15 mouse cellular contexts compared by ENCODE assay signal in the genomic region with DNA sequence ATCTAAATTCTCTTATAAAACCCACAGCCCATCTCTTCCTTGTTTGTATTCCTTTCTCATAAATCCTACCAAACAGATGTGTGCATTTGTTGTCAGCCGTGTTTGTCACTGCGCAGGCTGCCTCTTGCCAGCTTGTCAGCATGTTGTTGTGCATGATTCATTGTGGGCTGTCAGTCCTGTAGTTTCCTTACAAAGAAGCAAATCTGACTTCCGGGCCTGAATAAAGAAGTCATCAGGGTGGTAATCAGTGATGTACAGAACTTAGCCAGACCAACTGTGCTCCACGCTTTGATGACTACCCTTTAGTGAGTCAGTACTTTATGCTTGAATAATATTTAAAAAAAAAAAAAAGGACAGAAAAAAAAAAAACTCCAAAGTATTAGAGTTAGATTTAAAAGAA.
DNase-seq lines count a peak whose midpoint lies in the region; ATAC-seq and TF ChIP-seq lines count a peak whose summit lies in the region.
"Had no signal": no experiment of that assay in that cellular context is flagged by ENCODE, and none has a peak within 500 bp of the region (broad histone marks: within the 10 kb centered on the region; RNA-seq: fewer than 3 reads in every experiment).

No protein-coding gene starts in this region.

- no peaks in the 10 kb centered on the region for H3K4me1 ChIP-seq in forebrain, embryonic 14.5 days (ENCODE audit: control insufficient read depth, insufficient read depth, low read length)
- H3K4me1 ChIP-seq in forebrain, embryonic 12.5 days, result no peaks in the 10 kb centered on the region
- H3K4me1 ChIP-seq in midbrain, postnatal 0 days (ENCODE audit: insufficient read depth, low read length), result no peaks in the 10 kb centered on the region
- no peaks in the 10 kb centered on the region for H3K4me1 ChIP-seq in midbrain, embryonic 11.5 days (ENCODE audit: control insufficient read depth, insufficient read depth, low read length)
- H3K4me1 ChIP-seq in liver, embryonic 11.5 days (replicated peaks; ENCODE audit: control insufficient read depth, insufficient read depth, low read length), result no peaks in the 10 kb centered on the region
- H3K4me1 ChIP-seq: embryonic facial prominence, embryonic 15.5 days; intestine, embryonic 15.5 days; neural tube, embryonic 12.5 days had no signal

- no peak for ATAC-seq in forebrain, embryonic 14.5 days
- ATAC-seq in forebrain, embryonic 12.5 days (ENCODE audit: low FRiP score), result no peak
- ATAC-seq in midbrain, postnatal 0 days (ENCODE audit: low FRiP score), result no peak
- ATAC-seq in midbrain, embryonic 11.5 days (ENCODE audit: low FRiP score), result no peak
- ATAC-seq in liver, embryonic 11.5 days (replicated peaks; ENCODE audit: low FRiP score), result no peak
- ATAC-seq: intestine, embryonic 15.5 days had no signal

- no peak overlapping the region for H3K4me3 ChIP-seq in forebrain, embryonic 14.5 days (ENCODE audit: low read depth, low read length)
- H3K4me3 ChIP-seq in forebrain, embryonic 12.5 days (replicated peaks), result no peak overlapping the region
- H3K4me3 ChIP-seq in midbrain, postnatal 0 days (ENCODE audit: low read depth, low read length), result no peak overlapping the region
- H3K4me3 ChIP-seq in midbrain, embryonic 11.5 days (ENCODE audit: low read depth, low read length), result no peak overlapping the region
- no peak overlapping the region for H3K4me3 ChIP-seq in liver, embryonic 11.5 days (ENCODE audit: low read depth, low read length)
- H3K4me3 ChIP-seq: embryonic facial prominence, embryonic 15.5 days; intestine, embryonic 15.5 days; neural tube, embryonic 12.5 days had no signal

- no peak overlapping the region for H3K4me2 ChIP-seq in forebrain, embryonic 14.5 days (ENCODE audit: low read length)
- H3K4me2 ChIP-seq in forebrain, embryonic 12.5 days, result no peak overlapping the region
- H3K4me2 ChIP-seq in midbrain, postnatal 0 days (ENCODE audit: low read depth, low read length, poor library complexity, severe bottlenecking), result no peak overlapping the region
- H3K4me2 ChIP-seq in midbrain, embryonic 11.5 days, result no peak overlapping the region
- H3K4me2 ChIP-seq in liver, embryonic 11.5 days, result no peak overlapping the region
- H3K4me2 ChIP-seq: embryonic facial prominence, embryonic 15.5 days; intestine, embryonic 15.5 days; neural tube, embryonic 12.5 days had no signal

- no peak overlapping the region for H3K27ac ChIP-seq in forebrain, embryonic 14.5 days (ENCODE audit: low read depth, low read length)
- H3K27ac ChIP-seq in forebrain, embryonic 12.5 days, result no peak overlapping the region
- H3K27ac ChIP-seq in midbrain, postnatal 0 days (ENCODE audit: low read depth, low read length), result no peak overlapping the region
- no peak overlapping the region for H3K27ac ChIP-seq in midbrain, embryonic 11.5 days (ENCODE audit: low read depth, low read length)
- no peak overlapping the region for H3K27ac ChIP-seq in liver, embryonic 11.5 days (ENCODE audit: low read depth, low read length)
- H3K27ac ChIP-seq: embryonic facial prominence, embryonic 15.5 days; intestine, embryonic 15.5 days; neural tube, embryonic 12.5 days had no signal

- TF ChIP-seq CTCF in midbrain, postnatal 0 days (IDR thresholded peaks at IDR 0.05), result no peak

- no peaks in the 10 kb centered on the region for H3K27me3 ChIP-seq in forebrain, embryonic 14.5 days (replicated peaks; ENCODE audit: control insufficient read depth, insufficient read depth, low read length)
- H3K27me3 ChIP-seq in forebrain, embryonic 12.5 days, result no peaks in the 10 kb centered on the region
- H3K27me3 ChIP-seq in midbrain, postnatal 0 days (ENCODE audit: insufficient read depth, low read length), result no peaks in the 10 kb centered on the region
- no peaks in the 10 kb centered on the region for H3K27me3 ChIP-seq in midbrain, embryonic 11.5 days (ENCODE audit: control insufficient read depth, insufficient read depth, low read length)
- H3K27me3 ChIP-seq in liver, embryonic 11.5 days (replicated peaks; ENCODE audit: control insufficient read depth, insufficient read depth, low read length), result no peaks in the 10 kb centered on the region
- H3K27me3 ChIP-seq: embryonic facial prominence, embryonic 15.5 days; intestine, embryonic 15.5 days; neural tube, embryonic 12.5 days had no signal

- H3K9ac ChIP-seq in forebrain, embryonic 14.5 days (ENCODE audit: low read length), result no peak overlapping the region
- H3K9ac ChIP-seq in forebrain, embryonic 12.5 days, result no peak overlapping the region
- H3K9ac ChIP-seq in midbrain, postnatal 0 days (replicated peaks; ENCODE audit: low read length, poor library complexity, severe bottlenecking), result no peak overlapping the region
- H3K9ac ChIP-seq in midbrain, embryonic 11.5 days (ENCODE audit: low read length), result no peak overlapping the region
- no peak overlapping the region for H3K9ac ChIP-seq in liver, embryonic 11.5 days (ENCODE audit: low read depth, low read length)
- H3K9ac ChIP-seq: embryonic facial prominence, embryonic 15.5 days; intestine, embryonic 15.5 days; neural tube, embryonic 12.5 days had no signal

- 64% methylated on average over 4 of the region's 4 CpGs for WGBS in forebrain, embryonic 14.5 days
- 64% methylated on average over 4 of the region's 4 CpGs for WGBS in forebrain, embryonic 12.5 days
- 52% methylated on average over 4 of the region's 4 CpGs for WGBS in midbrain, postnatal 0 days
- WGBS in midbrain, embryonic 11.5 days, result 80% methylated on average over 4 of the region's 4 CpGs
- WGBS in liver, embryonic 11.5 days, result 81% methylated on average over 4 of the region's 4 CpGs

- peak; percentile 34 for DNase-seq in forebrain, embryonic 14.5 days (ENCODE audit: low spot score)
- DNase-seq in midbrain, postnatal 0 days (ENCODE audit: low spot score), result peak; percentile 51
- no peak for DNase-seq in midbrain, embryonic 11.5 days (ENCODE audit: low spot score, missing footprints)
- DNase-seq in brain, embryonic 18.5 days (ENCODE audit: low read depth, low spot score), result peak; percentile 18
- peak; percentile 8 for DNase-seq in layer of hippocampus, adult 9-10 months (ENCODE audit: low spot score)
- no peak for DNase-seq in retina, postnatal 1 day
- no peak for DNase-seq in liver, embryonic 11.5 days (ENCODE audit: low spot score)
- DNase-seq: adrenal gland, postnatal 25 days; cerebellum, adult 11 months; heart, adult 18-20 months; thymus, adult 2 months had no signal

- no peaks in the 10 kb centered on the region for H3K36me3 ChIP-seq in forebrain, embryonic 14.5 days (ENCODE audit: control insufficient read depth, insufficient read depth, low read length)
- H3K36me3 ChIP-seq in forebrain, embryonic 12.5 days (replicated peaks), result no peaks in the 10 kb centered on the region
- H3K36me3 ChIP-seq in midbrain, postnatal 0 days (ENCODE audit: insufficient read depth, low read length), result no peaks in the 10 kb centered on the region
- H3K36me3 ChIP-seq in midbrain, embryonic 11.5 days (ENCODE audit: control insufficient read depth, insufficient read depth, low read length), result no peaks in the 10 kb centered on the region
- H3K36me3 ChIP-seq in liver, embryonic 11.5 days (ENCODE audit: control insufficient read depth, insufficient read depth, low read length), result no peaks in the 10 kb centered on the region
- H3K36me3 ChIP-seq: embryonic facial prominence, embryonic 15.5 days; intestine, embryonic 15.5 days; neural tube, embryonic 12.5 days had no signal

- H3K9me3 ChIP-seq in forebrain, embryonic 14.5 days (replicated peaks; ENCODE audit: control insufficient read depth, low read length), result no peaks in the 10 kb centered on the region
- no peaks in the 10 kb centered on the region for H3K9me3 ChIP-seq in forebrain, embryonic 12.5 days
- no peaks in the 10 kb centered on the region for H3K9me3 ChIP-seq in midbrain, postnatal 0 days (ENCODE audit: low read length)
- no peaks in the 10 kb centered on the region for H3K9me3 ChIP-seq in midbrain, embryonic 11.5 days (ENCODE audit: control insufficient read depth, low read length)
- H3K9me3 ChIP-seq in liver, embryonic 11.5 days (ENCODE audit: control insufficient read depth, low read length), result no peaks in the 10 kb centered on the region
- H3K9me3 ChIP-seq: embryonic facial prominence, embryonic 15.5 days; intestine, embryonic 15.5 days; neural tube, embryonic 12.5 days had no signal

Comparison
In these comparisons a context has a peak if more than half of its experiments do, and no peak if none do; other contexts are left out.
1. DNase-seq: peak in forebrain, embryonic 14.5 days (single experiment), midbrain, postnatal 0 days (single experiment), brain, embryonic 18.5 days (single experiment) and layer of hippocampus, adult 9-10 months (single experiment); none in midbrain, embryonic 11.5 days (single experiment), retina, postnatal 1 day (single experiment) and liver, embryonic 11.5 days (single experiment).